Mouse (Mus musculus) MEL (cell line): ENCODE results near the gene Acot10. TPM values are rescaled to one million over a fixed set of nuclear protein-coding genes. Genes with fewer than 3 reads are reported as not detected.

Experiments used
- DNase-seq: peaks from one replicate; pipeline ENCODE4 v3.0.0; 2011; ENCODE audit warnings: low read depth, low spot score
- H3K27ac ChIP-seq: 2 replicates; pipeline ENCODE4 v1.5.1; 2012; ENCODE audit warnings: low read depth, mild to moderate bottlenecking, control low read depth, low read length, moderate library complexity; ENCODE audit not compliant: control insufficient read depth
- H3K27me3 ChIP-seq, 2 experiments: fragments of 150-350 bp in 1 of 2; sonication (generic) in 1 of 2; 2 replicates each; pipeline ENCODE4 v1.6.1; 2012; ENCODE audit warnings: low read length in 2 of 2, mild to moderate bottlenecking in 2 of 2, improper control_type of control experiment in 1 of 2, moderate library complexity in 1 of 2; ENCODE audit not compliant: insufficient read depth in 2 of 2, control insufficient read depth in 1 of 2
- H3K36me3 ChIP-seq, 2 experiments: 2 replicates each; pipeline ENCODE4 v1.6.1; 2012 to 2014; ENCODE audit warnings: low read length in 2 of 2, improper control_type of control experiment in 1 of 2, inconsistent platforms in 1 of 2, mild to moderate bottlenecking in 1 of 2; ENCODE audit not compliant: insufficient read depth in 2 of 2, control insufficient read depth in 1 of 2
- H3K4me1 ChIP-seq, 2 experiments: fragments of 150-350 bp in 1 of 2; sonication (generic) in 1 of 2; 2 replicates each; pipeline ENCODE4 v1.6.1; 2012; ENCODE audit warnings: low read length in 2 of 2, improper control_type of control experiment in 1 of 2, mild to moderate bottlenecking in 1 of 2; ENCODE audit not compliant: insufficient read depth in 2 of 2, control insufficient read depth in 1 of 2
- H3K4me3 ChIP-seq, 2 experiments: fragments of 150-350 bp in 1 of 2; sonication (generic) in 1 of 2; 2 replicates each; pipeline ENCODE4 v1.5.1; 2012; ENCODE audit warnings: low read depth in 2 of 2, low read length in 2 of 2, mild to moderate bottlenecking in 2 of 2, moderate library complexity in 2 of 2, control low read depth in 1 of 2, improper control_type of control experiment in 1 of 2; ENCODE audit not compliant: control insufficient read depth in 1 of 2, insufficient read depth in 1 of 2
- H3K79me2 ChIP-seq: 2 replicates; pipeline ENCODE4 v1.6.1; 2012; ENCODE audit warnings: mild to moderate bottlenecking, low read length, moderate library complexity; ENCODE audit not compliant: control insufficient read depth, poor library complexity, insufficient read depth
- H3K9ac ChIP-seq: 2 replicates; pipeline ENCODE4 v1.6.1; 2012; ENCODE audit warnings: low read depth, mild to moderate bottlenecking, control low read depth, low read length, moderate library complexity; ENCODE audit not compliant: control insufficient read depth, poor library complexity, severe bottlenecking
- H3K9me3 ChIP-seq: fragments of 150-350 bp; sonication (generic); replicated peaks from 2 replicates; pipeline ENCODE4 v1.6.1; 2012; ENCODE audit warnings: mild to moderate bottlenecking, low read length, improper control_type of control experiment, moderate library complexity; ENCODE audit not compliant: insufficient read depth
- CHD1 ChIP-seq: IDR thresholded peaks from 2 replicates; pipeline ENCODE4 v1.6.1; 2012; ENCODE audit warnings: low read depth, mild to moderate bottlenecking, inconsistent platforms, low read length, improper control_type of control experiment
- CTCF ChIP-seq, 3 experiments: IDR thresholded peaks in 2 of 3; conservative IDR thresholded peaks in 1 of 3; 2 replicates each; pipeline ENCODE4 v1.5.1; 2011 to 2012; ENCODE audit warnings: low read length in 3 of 3, low read depth in 2 of 3, mild to moderate bottlenecking in 2 of 3, improper control_type of control experiment in 1 of 3, inconsistent platforms in 1 of 3, mixed read lengths in 1 of 3, moderate library complexity in 1 of 3; ENCODE audit not compliant: control insufficient read depth in 1 of 3, insufficient read depth in 1 of 3, poor library complexity in 1 of 3, severe bottlenecking in 1 of 3
- ELF1 ChIP-seq: IDR thresholded peaks from 2 replicates; pipeline ENCODE4 v1.6.1; 2014; ENCODE audit warnings: low read depth, mild to moderate bottlenecking, inconsistent platforms, low read length, improper control_type of control experiment, moderate library complexity
- GABPA ChIP-seq: IDR thresholded peaks from 2 replicates; pipeline ENCODE4 v1.6.1; 2012; ENCODE audit warnings: low read depth, mild to moderate bottlenecking, inconsistent platforms, low read length, improper control_type of control experiment, moderate library complexity
- KAT2A ChIP-seq: conservative IDR thresholded peaks from 2 replicates; pipeline ENCODE4 v1.6.1; 2012; ENCODE audit warnings: low read depth, low read length, improper control_type of control experiment, inconsistent platforms
- MAFK ChIP-seq: IDR thresholded peaks from 2 replicates; pipeline ENCODE4 v1.6.1; 2011; ENCODE audit warnings: low read depth, mild to moderate bottlenecking, low read length, improper control_type of control experiment, borderline replicate concordance
- MYB ChIP-seq: IDR thresholded peaks from 2 replicates; pipeline ENCODE4 v1.6.1; 2011; ENCODE audit warnings: mild to moderate bottlenecking, low read depth, low read length, improper control_type of control experiment
- NELFE ChIP-seq: IDR thresholded peaks from 2 replicates; pipeline ENCODE4 v1.6.1; 2011; ENCODE audit warnings: low read depth, low read length, improper control_type of control experiment
- NRF1 ChIP-seq: IDR thresholded peaks from 2 replicates; pipeline ENCODE4 v1.6.1; 2014; ENCODE audit warnings: low read depth, mild to moderate bottlenecking, inconsistent platforms, low read length, improper control_type of control experiment, moderate library complexity; ENCODE audit not compliant: poor library complexity, insufficient read depth, severe bottlenecking
- POLR2A ChIP-seq, 2 experiments: IDR thresholded peaks; 2 replicates each; pipeline ENCODE4 v1.6.1; 2011 to 2012; ENCODE audit warnings: low read length in 2 of 2, mild to moderate bottlenecking in 2 of 2, control low read depth in 1 of 2, improper control_type of control experiment in 1 of 2, low read depth in 1 of 2, moderate library complexity in 1 of 2; ENCODE audit not compliant: control insufficient read depth in 1 of 2, insufficient read depth in 1 of 2, poor library complexity in 1 of 2
- RAD21 ChIP-seq: IDR thresholded peaks from 2 replicates; pipeline ENCODE4 v1.6.1; 2011; ENCODE audit warnings: mild to moderate bottlenecking, low read depth, low read length, improper control_type of control experiment
- SIN3A ChIP-seq: IDR thresholded peaks from 2 replicates; pipeline ENCODE4 v1.6.1; 2012; ENCODE audit warnings: low read length, improper control_type of control experiment, inconsistent platforms
- TAL1 ChIP-seq: IDR thresholded peaks from 2 replicates; pipeline ENCODE4 v1.6.1; 2012; ENCODE audit warnings: mild to moderate bottlenecking, inconsistent platforms, low read length, moderate library complexity, mixed read lengths
- TBP ChIP-seq: IDR thresholded peaks from 2 replicates; pipeline ENCODE4 v1.8.0; 2011; ENCODE audit warnings: low read depth, low read length, improper control_type of control experiment
- TCF12 ChIP-seq: IDR thresholded peaks from 2 replicates; pipeline ENCODE4 v1.6.1; 2014; ENCODE audit warnings: low read depth, mild to moderate bottlenecking, inconsistent platforms, low read length, improper control_type of control experiment, moderate library complexity
- UBTF ChIP-seq: IDR thresholded peaks from 2 replicates; pipeline ENCODE4 v1.6.1; 2012; ENCODE audit warnings: low read depth, mild to moderate bottlenecking, inconsistent platforms, low read length, improper control_type of control experiment, moderate library complexity, borderline replicate concordance; ENCODE audit not compliant: insufficient read depth
- USF2 ChIP-seq, 2 experiments: IDR thresholded peaks; 2 replicates each; pipeline ENCODE4 v1.6.1; 2011 to 2012; ENCODE audit warnings: improper control_type of control experiment in 2 of 2, low read length in 2 of 2, borderline replicate concordance in 1 of 2, inconsistent platforms in 1 of 2, low read depth in 1 of 2, mild to moderate bottlenecking in 1 of 2; ENCODE audit not compliant: insufficient read depth in 1 of 2
- ZC3H11A ChIP-seq: IDR thresholded peaks from 2 replicates; pipeline ENCODE4 v1.6.1; 2012; ENCODE audit warnings: low read depth, mild to moderate bottlenecking, inconsistent platforms, low read length, improper control_type of control experiment
- ZKSCAN1 ChIP-seq: IDR thresholded peaks from 2 replicates; pipeline ENCODE4 v1.6.1; 2012; ENCODE audit warnings: low read depth, mild to moderate bottlenecking, inconsistent platforms, low read length, improper control_type of control experiment, moderate library complexity
- ZMIZ1 ChIP-seq: IDR thresholded peaks from 2 replicates; pipeline ENCODE4 v1.6.1; 2012; ENCODE audit warnings: low read depth, mild to moderate bottlenecking, inconsistent platforms, low read length, improper control_type of control experiment, moderate library complexity
- polyA plus RNA-seq, 2 experiments: library from polyadenylated mRNA; stranded (reverse) in 1 of 2; unstranded in 1 of 2; fragments of >175 nt in 1 of 2; fragments of >200 nt in 1 of 2; gene quantifications; 2 replicates each; pipeline versions ENCODE4 v1.2.1 to v1.2.4; 2012; ENCODE audit warnings: low replicate concordance in 2 of 2, low read depth in 1 of 2; ENCODE audit not compliant: insufficient read length in 2 of 2, insufficient read depth in 1 of 2, missing spikeins in 1 of 2
- total RNA-seq: library from RNA; depleted of rRNA; stranded (reverse); fragments of 300-350 nt; gene quantifications from 2 replicates; pipeline ENCODE4 v1.2.3, GENCODE M21; 2012; rRNA removed

Acot10 gene
- total and polyA plus RNA-seq, 3 experiments: 0.10 to 0.31 TPM; not detected in 1

DNA sequence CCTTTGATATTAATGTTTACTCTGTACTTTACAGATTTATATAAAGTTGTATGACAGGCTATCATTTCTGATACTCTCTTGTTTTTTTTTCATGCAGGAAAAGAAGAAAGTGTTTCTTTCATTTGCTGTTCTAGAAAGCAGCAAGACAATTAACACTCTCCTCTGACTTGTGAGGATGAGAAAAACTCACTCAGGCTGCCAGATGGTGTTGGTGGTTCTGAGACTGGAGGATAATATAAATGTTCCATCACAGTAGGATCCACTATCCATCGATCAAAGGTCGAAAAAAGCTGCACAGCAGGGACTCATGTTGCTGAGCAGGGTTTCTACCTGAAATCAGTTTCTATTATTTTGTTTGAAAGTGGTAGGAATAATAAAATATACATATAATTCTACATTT, 32.0 kb downstream of the Acot10 start:
- no peak for TF ChIP-seq MAFK
- no peak for TF ChIP-seq TCF12
- no peak for TF ChIP-seq CTCF (IDR thresholded peaks at IDR 0.05 in 2 of 3, conservative IDR thresholded peaks at IDR 0.05 in 1 of 3; ENCODE audit: control insufficient read depth in 1 of 3, insufficient read depth in 1 of 3, low read depth in 2 of 3, low read length in 3 of 3, poor library complexity in 1 of 3, severe bottlenecking in 1 of 3)
- no peak for TF ChIP-seq ELF1
- no peak for TF ChIP-seq UBTF
- no peak for TF ChIP-seq GABPA
- no peak for TF ChIP-seq NRF1
- no peak for TF ChIP-seq USF2 (IDR thresholded peaks at IDR 0.05; ENCODE audit: borderline replicate concordance in 1 of 2, insufficient read depth in 1 of 2, low read depth in 1 of 2, low read length in 2 of 2)
- no peak for TF ChIP-seq RAD21
- TF ChIP-seq SIN3A: no peak
- no peak for TF ChIP-seq NELFE
- no peak for TF ChIP-seq POLR2A (IDR thresholded peaks at IDR 0.05; ENCODE audit: control insufficient read depth in 1 of 2, insufficient read depth in 1 of 2, low read depth in 1 of 2, low read length in 2 of 2, poor library complexity in 1 of 2)
- no peak for TF ChIP-seq CHD1
- no peak for TF ChIP-seq TAL1
- TF ChIP-seq MYB: no peak
- no peak for TF ChIP-seq KAT2A
- no peak for TF ChIP-seq TBP
- TF ChIP-seq ZMIZ1: no peak
- no peak for TF ChIP-seq ZC3H11A
- TF ChIP-seq ZKSCAN1: no peak
- H3K36me3 ChIP-seq: no peaks in the 10 kb centered on the region
- no peaks in the 10 kb centered on the region for H3K79me2 ChIP-seq
- DNase-seq: no peak
- H3K9ac ChIP-seq: no peak overlapping the region
- no peak overlapping the region for H3K27ac ChIP-seq
- H3K4me3 ChIP-seq: no peak overlapping the region
- no peaks in the 10 kb centered on the region for H3K9me3 ChIP-seq
- H3K27me3 ChIP-seq: no peaks in the 10 kb centered on the region
- H3K4me1 ChIP-seq: no peaks in the 10 kb centered on the region

Other genes with a start within 250 kb of the Acot10 start
- gene Cdh12, start 217.5 kb downstream of the Acot10 start, total RNA-seq: not detected in 2 replicates
- gene Cdh12, start 217.5 kb downstream of the Acot10 start, polyA plus RNA-seq: not detected